Mouse (Mus musculus) embryonic fibroblast, embryonic 13.5 days (primary cell): ENCODE data around the gene Rep15. TPM values are rescaled to one million over a fixed set of nuclear protein-coding genes. Genes with fewer than 3 reads are reported as not detected.

Source experiments
- H3K27ac ChIP-seq: 2 replicates; pipeline ENCODE4 v1.5.1; 2012; ENCODE audit warnings: low read length, control low read depth, inconsistent platforms; ENCODE audit not compliant: insufficient read depth
- H3K4me1 ChIP-seq: 2 replicates; pipeline ENCODE4 v1.6.1; 2011; ENCODE audit warnings: low read length; ENCODE audit not compliant: control insufficient read depth, insufficient read depth
- H3K4me3 ChIP-seq: 2 replicates; pipeline ENCODE4 v1.5.1; 2011; ENCODE audit warnings: mild to moderate bottlenecking, control low read depth, low read length; ENCODE audit not compliant: insufficient read depth
- CTCF ChIP-seq: IDR thresholded peaks from 2 replicates; pipeline ENCODE4 v1.5.1; 2011; ENCODE audit warnings: mild to moderate bottlenecking, control low read depth, low read length, moderate library complexity, borderline replicate concordance; ENCODE audit not compliant: insufficient read depth
- POLR2A ChIP-seq: IDR thresholded peaks from 2 replicates; pipeline ENCODE4 v1.6.1; 2011; ENCODE audit warnings: low read depth, mild to moderate bottlenecking, control low read depth, low read length, moderate library complexity
- polyA plus RNA-seq: library from polyadenylated mRNA; stranded (reverse); fragments of >200 nt; gene quantifications from 2 replicates; pipeline ENCODE4 v1.2.4, GENCODE M21; 2011; ENCODE audit warnings: low read depth; ENCODE audit not compliant: missing spikeins, insufficient read length

Gene Rep15
- polyA plus RNA-seq, 1 experiment: 2.1 TPM

- TF ChIP-seq POLR2A (no peak), CTCF (no peak)
- H3K4me3 ChIP-seq: no peak overlapping the region
- H3K27ac ChIP-seq: no peak overlapping the region
- no peaks in the 10 kb centered on the region for H3K4me1 ChIP-seq
These were observed 44.5 kb downstream of the Rep15 start for GRCm38 (mm10) chr6:147076878-147077277.

GRCm38 (mm10) chr6:147079919-147080318 is 47.5 kb downstream of the Rep15 start:
- H3K27ac ChIP-seq: no peak overlapping the region
- H3K4me3 ChIP-seq: no peak overlapping the region
- no peak for TF ChIP-seq POLR2A
- no peak for TF ChIP-seq CTCF
- no peaks in the 10 kb centered on the region for H3K4me1 ChIP-seq

Other genes with a start within 250 kb of the Rep15 start
- gene Arntl2, start 236.5 kb upstream of the Rep15 start, polyA plus RNA-seq: 13.7 and 14.5 TPM in 2 replicates
- not detected in 2 replicates for gene Smco2, start 182.5 kb upstream of the Rep15 start, polyA plus RNA-seq
- 196 and 246 TPM in 2 replicates for gene Ppfibp1, start 144.1 kb upstream of the Rep15 start, polyA plus RNA-seq
- not detected in 2 replicates for gene 1700034J05Rik, start 78.2 kb upstream of the Rep15 start, polyA plus RNA-seq
- 37.2 and 40.3 TPM in 2 replicates for gene Mrps35, start 10.2 kb downstream of the Rep15 start, polyA plus RNA-seq
- gene Mansc4, start 54.4 kb downstream of the Rep15 start, polyA plus RNA-seq: not detected in 2 replicates
- gene Klhl42, start 58.8 kb downstream of the Rep15 start, polyA plus RNA-seq: 16.3 and 17.8 TPM in 2 replicates
- 0.42 and 0.81 TPM in 2 replicates for gene Pthlh, start 231.6 kb downstream of the Rep15 start, polyA plus RNA-seq